Mouse (Mus musculus): ENCODE measurements at regions not wholly inside any gene's neighbourhood (a gene's known extent, or its start where the extent isn't known, plus 50 kb on each side); places are given as distances from the start of the nearest gene placed in this dataset.

- TF ChIP-seq POLR2A (IDR thresholded peaks at IDR 0.05; ENCODE audit: borderline replicate concordance, extremely low read depth, low read depth, low read length) (no peak), CTCF (IDR thresholded peaks at IDR 0.05; ENCODE audit: insufficient read depth, low read length) (no peak)
Observed at GRCm38 (mm10) chr9:115547625-115548325, 237.6 kb upstream of the Stt3b start.
